ENCODE assay signal across 23 mouse cellular contexts in the genomic region with DNA sequence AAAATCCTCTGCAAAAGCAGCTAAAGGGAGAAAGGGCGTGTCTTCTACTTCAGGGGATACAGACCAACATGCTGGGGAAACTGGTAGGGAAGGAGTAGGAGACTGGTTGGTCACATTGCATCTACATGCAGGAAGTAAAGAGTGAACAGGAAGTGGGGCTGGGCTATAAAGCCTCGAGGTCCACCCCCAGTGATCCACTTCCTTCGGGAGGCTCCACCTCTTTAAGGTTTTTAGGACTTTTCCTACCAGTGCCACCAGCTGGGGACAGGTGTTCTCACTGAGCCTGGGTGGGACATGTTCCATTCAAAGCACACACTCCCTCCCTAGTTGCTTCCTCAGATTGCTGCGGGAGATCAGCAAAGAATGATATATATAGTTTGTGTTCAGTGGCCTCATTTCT. TPM values are rescaled to one million over a fixed set of nuclear protein-coding genes. Genes with fewer than 3 reads are reported as not detected.
DNase-seq lines count a peak whose midpoint lies in the region; TF ChIP-seq lines count a peak whose summit lies in the region.
"Had no signal": no experiment of that assay in that cellular context is flagged by ENCODE, and none has a peak within 500 bp of the region (broad histone marks: within the 10 kb centered on the region; RNA-seq: fewer than 3 reads in every experiment).

No protein-coding gene starts in this region.

- no peaks in the 10 kb centered on the region for H3K4me1 ChIP-seq in heart, embryonic 10.5 days
- no peaks in the 10 kb centered on the region for H3K4me1 ChIP-seq in lung, adult 2 months (ENCODE audit: control insufficient read depth, insufficient read depth, low read length)
- H3K4me1 ChIP-seq: forebrain, embryonic 10.5 days; forebrain, embryonic 13.5 days; heart, embryonic 12.5 days had no signal

- no peaks in the 10 kb centered on the region for H3K27me3 ChIP-seq in heart, embryonic 10.5 days (ENCODE audit: insufficient read depth, poor library complexity, severe bottlenecking)
- H3K27me3 ChIP-seq: forebrain, embryonic 13.5 days; heart, embryonic 12.5 days; heart, embryonic 15.5 days had no signal

- 85% methylated on average over 4 of the region's 4 CpGs for WGBS in heart, embryonic 10.5 days
- 73% methylated on average over 4 of the region's 4 CpGs for WGBS in lung, adult 2 months

- TF ChIP-seq POLR2A in lung, adult 2 months (IDR thresholded peaks at IDR 0.05; ENCODE audit: borderline replicate concordance, extremely low read depth, low read depth, low read length): no peak

- H3K27ac ChIP-seq in heart, embryonic 10.5 days: no peak overlapping the region
- H3K27ac ChIP-seq: forebrain, embryonic 10.5 days; forebrain, embryonic 13.5 days; heart, adult 2 months; heart, embryonic 15.5 days; hindbrain, embryonic 14.5 days; hindbrain, postnatal 0 days had no signal

- DNase-seq in heart, embryonic 10.5 days (ENCODE audit: low spot score): peak; percentile 53
- no peak for DNase-seq in heart, postnatal 10 days
- DNase-seq in lung, postnatal 10 days: peak; percentile 27
- no peak for DNase-seq in lung, adult 2 months
- DNase-seq in telencephalon, adult 2 months (ENCODE audit: low read depth, low spot score): peak; percentile 12
- DNase-seq in embryo, embryonic 9.5 days (ENCODE audit: extremely low spot score): no peak
- DNase-seq: adrenal gland, postnatal 10 days; cerebellum, adult 11-12 months; cerebellum, adult 8-10 months; cerebellum, postnatal 10 days; cerebellum, postnatal 36 days; embryo, embryonic 11 days; gastrocnemius, postnatal 25 days; heart, adult 2 months; heart, postnatal 14 days; heart, postnatal 4 days; kidney, adult 11 months had no signal

- H3K4me3 ChIP-seq in heart, embryonic 10.5 days: no peak overlapping the region
- no peak overlapping the region for H3K4me3 ChIP-seq in lung, adult 2 months (replicated peaks; ENCODE audit: extremely low read depth, low read depth, low read length)
- H3K4me3 ChIP-seq: forebrain, embryonic 10.5 days; forebrain, embryonic 13.5 days; heart, adult 2 months; heart, embryonic 12.5 days; heart, embryonic 15.5 days had no signal

- TF ChIP-seq CTCF in lung, adult 2 months (IDR thresholded peaks at IDR 0.05; ENCODE audit: insufficient read depth, low read length): no peak

- peaks cover 33% of the 10 kb centered on the region for H3K36me3 ChIP-seq in heart, embryonic 10.5 days

- H3K9me3 ChIP-seq in heart, embryonic 10.5 days: no peaks in the 10 kb centered on the region
- H3K9me3 ChIP-seq: forebrain, embryonic 10.5 days; forebrain, embryonic 13.5 days; heart, embryonic 12.5 days; heart, embryonic 15.5 days had no signal

- intact Hi-C loops in heart, postnatal 10 days (cut with DNase I): no loop called here

RNA-seq across cellular contexts. Expression of a gene that starts 29.4 kb away (rescaled TPM):
- polyA plus RNA-seq in heart, embryonic 10.5 days (2016; fragmentation: Nextera tagmentation; extraction: Ambion mirVana): 14.9 and 18.1 TPM in 2 replicates
- 10 to 100 TPM; 14.2 to 15.3 TPM for total RNA-seq in heart, postnatal 10 days (2021)
- polyA plus RNA-seq in lung, adult 2 months (2012; rRNA removed): 11.1 and 11.7 TPM in 2 replicates

RNA-seq across cellular contexts. Expression of a gene that starts 29.5 kb away (rescaled TPM):
- polyA plus RNA-seq in heart, embryonic 10.5 days (2016; fragmentation: Nextera tagmentation; extraction: Ambion mirVana): 109 and 114 TPM in 2 replicates
- 10 to 100 TPM; 11.1 to 11.9 TPM for total RNA-seq in heart, postnatal 10 days (2021)
- 26.5 and 35.6 TPM in 2 replicates for polyA plus RNA-seq in lung, adult 2 months (2012; rRNA removed)

Comparison
In these comparisons a context has a peak if more than half of its experiments do, and no peak if none do; other contexts are left out.
1. DNase-seq: peak in heart, embryonic 10.5 days (single experiment), lung, postnatal 10 days (single experiment) and telencephalon, adult 2 months (single experiment); none in heart, postnatal 10 days (0 of 2), lung, adult 2 months (single experiment) and embryo, embryonic 9.5 days (single experiment).